Mouse (Mus musculus) kidney, postnatal 10 days (tissue): Measurements from ENCODE around the gene Ccdc8.
"Not testable (repeated sequence)": the region's sequence is repeated elsewhere in the genome, so short reads cannot be mapped to it uniquely, and the experiment has no call there.

Experiments
- DNase-seq: peaks from one replicate; pipeline ENCODE4 v3.0.0; 2021; ENCODE audit warnings: mixed read lengths

Ccdc8 gene

GRCm38 (mm10) chr7:16992451-16992807 lies at the start of gene Ccdc8:
Gene Ccdc8 (plus strand): TSS chr7:16992708.
- DNase-seq = no peak

DNA sequence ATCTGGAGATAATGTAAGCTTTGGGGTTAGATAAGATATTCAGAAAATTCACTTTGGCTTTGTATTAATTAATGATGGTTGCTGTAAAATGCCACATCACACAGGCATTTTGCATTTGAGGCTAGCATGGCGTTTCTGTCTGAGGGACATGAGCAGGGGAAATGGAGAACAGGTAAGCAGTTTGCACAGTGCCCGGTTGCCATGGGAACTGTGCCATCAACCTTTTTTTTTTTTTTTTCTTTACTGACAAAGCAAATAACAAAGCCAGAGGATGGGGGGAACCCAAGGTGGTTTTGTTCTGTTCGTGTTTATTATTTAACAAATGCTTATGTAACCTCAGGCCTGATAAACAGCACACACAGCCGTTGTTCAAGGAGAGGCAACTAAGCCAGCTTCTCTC lies 49.6 kb upstream of the Ccdc8 start:
- no peak for DNase-seq

DNA sequence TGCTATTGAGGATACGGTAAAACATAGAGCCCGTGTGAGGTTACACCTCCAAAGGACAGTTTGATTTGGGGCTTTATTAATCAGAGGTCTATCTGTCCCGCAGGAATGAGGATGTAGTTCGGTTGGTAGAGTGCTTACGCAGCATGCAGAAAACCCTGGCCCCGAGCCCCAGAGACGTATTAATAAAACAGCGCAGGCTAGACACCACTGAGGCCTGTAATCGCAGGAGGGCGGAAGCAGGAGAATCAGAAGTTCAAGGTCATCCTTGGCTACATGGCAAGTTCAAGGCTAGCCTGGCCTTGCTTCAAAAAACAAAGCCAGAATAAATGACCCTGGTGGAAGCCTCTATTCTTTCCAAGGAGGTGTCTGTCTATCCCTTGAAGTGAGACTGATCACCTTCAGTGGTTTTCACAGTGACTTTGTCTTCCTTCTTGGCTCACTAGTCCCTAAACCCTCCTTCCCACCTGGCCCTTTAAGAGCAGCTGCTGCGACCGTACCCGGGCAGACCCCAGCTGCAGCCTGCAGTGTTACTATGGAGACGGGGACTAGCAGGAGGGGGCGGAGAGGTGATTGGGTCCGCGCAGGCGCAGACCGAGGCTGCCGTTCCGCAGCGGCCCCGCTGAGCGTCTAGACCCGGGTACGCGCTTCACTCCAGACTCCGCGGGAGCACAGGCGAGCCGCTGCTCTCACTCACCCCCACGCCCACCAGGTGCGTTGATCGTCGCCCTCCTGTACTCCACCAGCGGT lies 48.3 kb upstream of the Ccdc8 start, which contains the start of gene Pnmal2:
Pnmal2 (plus strand) TSS at position 622 of the 747 bp plus-strand sequence.
- peak; percentile 92 for DNase-seq

GRCm38 (mm10) chr7:16944808-16945315 lies 47.6 kb upstream of the Ccdc8 start:
- no peak for DNase-seq

GRCm38 (mm10) chr7:16945419-16945818 lies 47.1 kb upstream of the Ccdc8 start:
- DNase-seq = peak; percentile 27

DNA sequence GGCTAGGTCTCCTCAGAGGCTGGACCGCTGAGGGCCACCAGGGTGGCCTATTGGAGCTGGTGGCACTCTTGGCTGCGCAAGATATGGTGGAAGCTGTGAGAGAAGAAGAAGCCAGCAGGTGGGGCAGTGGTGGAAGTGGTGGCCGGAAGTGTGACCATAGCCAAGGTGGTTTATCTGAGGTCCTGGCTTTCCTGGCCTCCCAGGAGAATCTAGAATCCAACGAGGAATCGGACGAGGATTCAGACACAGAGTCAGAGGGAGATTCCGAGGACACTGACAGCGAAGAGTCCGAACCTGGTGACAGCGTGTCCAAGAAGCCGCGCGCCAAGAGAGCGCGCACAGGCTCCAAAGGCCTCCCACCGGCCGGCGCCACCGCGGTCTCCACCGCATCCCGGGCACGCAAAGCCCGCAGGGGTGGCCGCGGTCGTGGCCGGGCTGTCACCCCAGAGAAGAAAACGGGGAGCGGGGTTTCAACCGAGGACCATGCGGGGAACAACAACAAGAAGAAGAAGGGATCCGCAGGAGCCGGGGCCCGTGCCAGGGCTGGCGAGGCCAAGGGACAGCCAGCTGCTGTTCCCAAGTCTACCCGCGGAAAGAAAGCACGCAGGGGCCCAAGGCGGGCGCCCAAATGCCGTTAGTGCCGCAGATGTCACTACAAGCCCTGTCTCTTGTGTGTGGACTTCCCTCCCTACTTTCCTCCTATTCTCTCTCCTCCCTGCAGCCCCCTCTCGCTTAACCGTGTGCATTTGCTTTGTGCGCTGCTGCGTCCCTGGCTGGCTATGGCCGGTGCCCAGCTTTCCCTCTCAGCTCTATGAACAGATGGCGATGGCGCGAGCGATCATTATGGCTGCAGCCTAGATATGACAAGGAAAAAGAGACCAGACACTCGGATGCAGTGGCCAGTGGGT lies 45.8 kb upstream of the Ccdc8 start:
- DNase-seq = peak; percentile 42

DNA sequence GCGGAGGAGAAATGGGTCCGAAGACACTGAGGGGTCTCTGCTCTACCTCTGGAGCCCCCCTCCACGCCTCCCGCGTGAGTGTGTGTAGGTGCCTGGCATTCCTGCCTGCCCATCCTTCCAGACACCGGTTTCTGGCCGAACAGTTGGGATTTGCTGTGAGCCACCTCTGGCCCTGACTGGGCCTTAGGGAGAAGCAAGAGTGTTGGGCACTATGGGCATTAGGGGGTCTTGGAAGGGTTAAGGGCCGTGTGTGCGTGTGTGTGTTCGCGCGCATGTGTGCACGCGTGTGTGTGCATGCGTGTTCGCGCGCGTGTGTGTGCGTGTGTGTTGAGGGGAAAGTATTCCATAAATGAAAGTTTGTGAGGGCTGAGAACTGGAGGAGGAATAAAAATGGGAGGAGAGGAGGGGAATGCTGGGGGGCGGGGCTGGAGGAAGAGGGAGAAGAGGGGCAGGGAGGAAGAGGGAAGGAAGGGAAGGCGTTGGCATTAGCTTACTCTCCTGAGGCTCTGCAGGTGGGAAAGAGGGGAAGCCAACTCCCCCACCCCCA lies 45.1 kb upstream of the Ccdc8 start:
- DNase-seq = peak; percentile 50

DNA sequence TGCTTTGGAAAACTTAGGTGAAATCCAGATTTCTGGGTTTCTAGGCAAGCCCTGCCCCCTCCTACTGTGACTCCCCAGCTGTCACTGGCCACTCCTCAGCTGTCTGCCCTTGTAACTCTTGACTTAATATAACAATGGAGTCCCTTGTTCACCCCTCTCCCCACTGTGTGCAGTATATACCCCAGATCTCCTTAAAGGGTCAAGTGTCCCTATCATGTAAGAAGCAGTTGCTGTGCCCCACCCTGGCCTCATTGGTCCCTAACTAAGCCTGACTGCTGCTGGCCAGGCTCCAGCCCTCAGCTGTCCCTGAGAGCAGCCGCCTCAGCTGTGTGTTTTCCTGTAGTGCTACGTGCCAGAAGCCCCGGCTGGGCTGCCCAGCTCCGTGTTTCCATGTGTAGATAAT lies 44.5 kb upstream of the Ccdc8 start:
- DNase-seq = peak; percentile 78

- no peak for DNase-seq
Observed at GRCm38 (mm10) chr7:16948923-16949458, 43.5 kb upstream of the Ccdc8 start.

DNA sequence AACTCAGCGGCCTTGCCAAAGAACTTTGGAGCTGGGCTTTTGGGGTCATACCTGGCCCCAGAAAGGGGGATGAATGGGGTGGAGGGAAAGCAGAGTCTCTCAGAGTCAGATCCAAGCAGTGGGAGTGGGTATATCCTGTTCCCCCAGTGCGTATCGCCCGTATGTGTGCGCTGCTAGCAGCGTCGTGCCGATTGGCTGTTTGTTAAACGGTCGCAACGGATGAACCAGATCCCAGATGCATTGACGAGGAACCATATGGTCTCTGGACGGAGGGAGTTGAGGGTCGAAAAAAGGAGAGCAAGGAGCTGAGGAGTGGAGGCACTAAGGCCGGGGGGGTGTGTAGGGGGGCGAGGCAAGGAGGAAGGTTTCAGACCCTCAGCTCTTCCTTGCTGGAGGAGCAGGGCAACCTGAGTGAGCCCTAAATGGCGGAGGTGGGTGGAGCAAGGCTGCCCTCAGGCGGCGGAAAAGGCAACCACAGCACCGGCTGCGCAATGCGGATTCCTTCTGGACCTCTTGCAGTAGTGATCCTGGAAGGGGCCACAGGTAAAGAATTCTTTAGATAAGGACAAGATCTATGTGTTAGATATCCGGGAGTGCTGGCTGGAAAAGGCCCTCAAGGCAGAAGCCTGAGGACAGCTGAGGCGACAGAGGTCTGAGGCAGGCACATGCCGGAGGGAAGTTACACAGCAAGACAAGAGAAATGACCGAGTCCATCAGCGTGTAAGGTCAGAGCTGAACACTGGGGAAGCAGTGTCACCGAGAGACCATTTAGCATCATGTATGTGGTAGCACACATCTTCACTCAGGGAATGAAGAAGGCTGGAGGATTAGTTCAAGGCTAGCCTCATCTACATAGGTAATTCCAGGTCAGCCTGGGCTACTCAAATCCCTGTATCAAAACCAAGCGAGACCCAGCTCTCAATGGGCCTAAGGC lies 42.3 kb upstream of the Ccdc8 start:
- peak; percentile 86 for DNase-seq

DNA sequence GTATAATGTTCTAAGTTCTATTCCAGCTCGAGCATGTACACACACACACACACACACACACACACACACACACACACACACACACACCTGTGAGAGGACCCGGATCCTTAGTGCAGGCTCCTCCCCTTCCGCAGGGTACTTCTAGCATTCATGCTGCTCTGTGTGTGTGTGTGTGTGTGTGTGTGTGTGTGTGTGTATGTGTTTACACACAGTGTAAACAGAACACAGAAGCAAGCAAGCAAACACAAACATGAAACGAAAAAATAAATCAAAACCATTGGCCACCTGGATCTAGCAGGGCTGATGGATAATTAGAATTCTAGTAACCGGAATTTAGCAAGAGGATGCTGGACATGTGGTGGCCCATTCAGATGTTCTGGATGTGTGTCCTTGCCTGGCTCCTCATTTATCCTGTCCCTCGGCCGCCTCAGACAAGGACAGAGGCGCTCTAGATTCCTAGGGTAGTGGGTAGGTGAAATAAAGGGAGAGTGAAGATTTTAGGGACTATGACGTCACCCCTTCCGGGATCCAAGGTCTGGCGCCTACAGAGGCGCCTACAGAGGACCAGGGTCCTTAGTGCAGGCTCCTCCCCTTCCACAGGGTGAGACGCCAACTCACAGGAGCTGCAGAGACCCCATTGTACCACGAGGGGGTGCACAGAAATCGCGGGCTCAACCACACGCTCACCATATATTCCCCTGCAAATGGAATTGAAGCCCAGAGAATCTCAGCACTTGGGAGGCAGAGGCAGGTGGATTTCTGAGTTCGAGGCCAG lies 41.5 kb upstream of the Ccdc8 start:
- DNase-seq = peak; percentile 87

- DNase-seq = not testable (repeated sequence)
Observed at GRCm38 (mm10) chr7:16953776-16954175, 38.7 kb upstream of the Ccdc8 start.

DNA sequence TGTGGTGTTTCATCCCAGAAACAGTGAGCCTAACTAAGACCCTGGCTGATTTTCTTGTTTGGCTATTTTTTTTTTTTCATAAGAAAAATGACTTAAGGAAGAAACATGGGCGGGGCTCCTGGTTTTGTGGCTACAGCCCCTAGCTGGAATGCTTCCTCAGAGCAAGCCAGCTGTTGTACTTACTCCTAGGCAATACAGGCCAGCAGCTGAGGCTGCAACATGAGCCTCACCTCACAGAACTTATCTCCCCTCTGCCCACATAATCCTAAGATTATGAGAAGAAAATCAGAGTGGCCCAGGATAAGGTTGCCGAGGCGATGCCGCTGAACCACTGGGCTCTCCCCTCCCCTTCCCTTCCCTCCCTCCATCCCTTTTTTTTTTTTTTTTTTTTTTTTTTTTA lies 36.8 kb upstream of the Ccdc8 start:
- DNase-seq = no peak

DNA sequence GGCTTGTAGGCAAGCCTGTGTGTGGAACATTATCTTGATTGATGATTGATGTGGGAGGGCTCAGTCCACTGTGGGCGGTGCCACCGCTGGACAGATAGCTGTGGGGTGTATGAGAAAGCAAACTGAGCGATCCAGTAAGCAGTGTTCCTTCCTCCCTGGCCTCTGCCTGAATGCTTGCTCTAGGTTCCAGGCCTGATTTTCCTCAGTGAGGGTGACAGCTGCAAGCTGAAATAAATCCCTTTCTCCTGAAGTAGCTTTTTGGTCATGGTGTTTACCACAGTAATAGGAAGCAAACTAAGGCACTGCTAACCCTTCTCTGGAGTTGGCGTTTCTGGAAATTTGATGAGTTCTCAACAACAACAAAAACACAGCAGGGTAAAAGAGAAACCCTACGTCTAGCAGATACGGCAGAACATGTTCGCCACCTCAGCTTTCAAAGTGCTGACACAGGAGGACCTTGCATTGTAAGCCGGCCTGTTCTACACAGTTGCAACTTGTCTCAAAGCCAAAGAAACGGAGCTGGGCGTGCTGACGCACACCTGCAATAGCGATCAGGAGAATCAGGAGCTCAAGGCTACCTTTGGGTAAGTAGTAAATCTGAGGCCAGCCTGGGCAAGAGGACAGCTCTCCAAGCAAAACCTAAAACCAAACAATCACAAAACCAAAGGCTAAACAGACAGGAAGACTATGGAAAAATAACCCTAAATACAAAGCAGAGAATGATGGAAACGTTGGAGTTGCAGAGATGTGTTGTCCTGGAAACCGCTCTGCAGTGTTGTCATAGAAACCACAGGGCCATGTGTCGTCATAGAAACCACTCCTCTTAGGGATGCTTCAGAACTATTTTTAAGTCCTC lies 35.9 kb upstream of the Ccdc8 start:
- DNase-seq = no peak

DNA sequence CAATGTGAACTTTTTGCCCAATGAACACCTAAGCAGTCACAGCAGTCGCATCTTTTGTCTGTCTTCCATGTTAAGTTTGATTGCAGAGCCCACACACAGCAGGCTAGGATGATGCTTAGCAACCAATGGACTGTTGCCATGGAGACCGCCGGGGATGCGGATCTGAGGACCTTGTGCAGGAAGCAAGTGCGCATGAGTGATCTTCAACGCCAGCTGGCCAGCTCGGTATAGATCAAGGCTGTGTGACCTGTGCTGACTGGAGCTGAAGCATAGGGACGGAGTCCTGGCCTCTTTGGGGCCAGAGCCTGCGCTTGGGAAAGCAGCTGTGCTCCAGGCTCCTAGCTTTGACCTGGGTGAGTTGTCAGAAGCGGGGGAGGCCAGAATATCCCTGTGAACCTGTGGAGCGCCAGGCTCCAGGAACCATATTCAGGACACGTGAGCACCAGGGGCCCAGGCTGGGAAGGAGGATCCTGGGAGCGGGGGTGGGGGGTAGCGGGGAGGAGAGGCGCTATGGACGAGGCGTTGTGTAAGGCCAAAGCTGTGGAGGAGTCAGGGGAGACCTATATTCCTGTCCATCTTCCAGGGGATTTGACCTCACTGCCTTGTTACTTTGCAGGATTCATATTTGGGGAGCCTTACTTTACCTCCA lies 32.8 kb upstream of the Ccdc8 start, which contains the start of gene Pnmal1:
Pnmal1 (plus strand) TSS at position 141 of the 649 bp plus-strand sequence.
- DNase-seq = peak; percentile 72

GRCm38 (mm10) chr7:16961678-16962077 lies 30.8 kb upstream of the Ccdc8 start:
- no peak for DNase-seq

DNA sequence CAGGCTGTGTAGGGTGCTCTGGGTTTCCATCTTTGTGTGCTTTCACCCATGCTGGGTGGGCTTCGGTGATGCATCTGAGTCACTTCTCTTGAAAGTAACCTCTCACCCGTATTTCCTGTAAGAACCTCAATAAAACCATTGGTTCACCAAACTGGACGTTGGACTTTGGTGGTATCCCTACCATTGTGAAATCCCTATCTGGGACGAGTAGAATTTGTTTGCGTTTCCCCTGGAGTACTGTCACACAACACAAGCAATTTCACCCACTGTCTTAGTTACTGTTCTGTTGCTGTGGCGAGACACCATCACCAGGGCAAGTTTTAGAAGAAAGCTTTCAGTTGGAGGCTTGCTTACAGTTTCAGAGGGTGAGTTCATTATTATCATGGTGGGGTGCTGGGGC lies 24.1 kb upstream of the Ccdc8 start:
- DNase-seq = no peak

DNA sequence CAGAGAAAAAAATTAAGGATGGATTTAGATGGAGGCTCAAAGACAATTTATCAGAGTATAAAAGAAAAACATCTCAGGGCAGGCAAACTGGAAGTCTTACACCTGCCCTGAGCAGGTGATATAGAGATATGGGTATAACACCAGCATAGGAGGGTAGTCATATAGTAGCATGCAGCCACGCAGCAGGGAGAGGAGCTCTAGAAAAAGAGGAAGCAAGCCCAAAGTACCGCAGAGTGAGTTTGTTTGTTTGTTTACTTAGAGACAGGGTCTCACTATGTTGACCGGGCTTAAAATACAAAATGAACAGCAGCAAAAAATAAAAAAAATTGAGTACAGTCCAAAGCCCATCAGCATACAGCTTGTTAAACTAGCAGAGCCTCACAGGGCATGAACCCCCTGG lies 21.3 kb upstream of the Ccdc8 start:
- DNase-seq = no peak

- DNase-seq = no peak
Observed at GRCm38 (mm10) chr7:16974018-16974417, 18.5 kb upstream of the Ccdc8 start.

DNA sequence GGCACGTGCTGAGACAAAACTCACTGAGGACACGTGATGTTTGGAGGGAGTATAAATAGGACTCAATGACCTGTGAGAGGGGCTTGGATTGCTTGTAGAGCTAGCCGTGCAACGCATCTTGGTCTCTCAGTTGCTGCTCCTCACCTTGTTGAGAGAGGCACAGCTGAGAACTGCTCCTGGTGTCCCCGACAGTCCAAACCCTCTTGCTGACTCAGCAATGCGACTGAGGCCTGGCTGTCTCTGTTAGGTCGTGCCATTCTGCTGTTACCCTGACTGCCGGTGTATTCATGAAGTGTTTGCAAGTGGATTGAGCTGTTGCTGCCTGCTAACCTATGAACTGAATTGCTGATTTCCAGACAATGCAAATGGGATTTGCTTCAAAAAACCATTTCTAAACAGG lies 16.2 kb upstream of the Ccdc8 start:
- DNase-seq = no peak
